In the genomic region with DNA sequence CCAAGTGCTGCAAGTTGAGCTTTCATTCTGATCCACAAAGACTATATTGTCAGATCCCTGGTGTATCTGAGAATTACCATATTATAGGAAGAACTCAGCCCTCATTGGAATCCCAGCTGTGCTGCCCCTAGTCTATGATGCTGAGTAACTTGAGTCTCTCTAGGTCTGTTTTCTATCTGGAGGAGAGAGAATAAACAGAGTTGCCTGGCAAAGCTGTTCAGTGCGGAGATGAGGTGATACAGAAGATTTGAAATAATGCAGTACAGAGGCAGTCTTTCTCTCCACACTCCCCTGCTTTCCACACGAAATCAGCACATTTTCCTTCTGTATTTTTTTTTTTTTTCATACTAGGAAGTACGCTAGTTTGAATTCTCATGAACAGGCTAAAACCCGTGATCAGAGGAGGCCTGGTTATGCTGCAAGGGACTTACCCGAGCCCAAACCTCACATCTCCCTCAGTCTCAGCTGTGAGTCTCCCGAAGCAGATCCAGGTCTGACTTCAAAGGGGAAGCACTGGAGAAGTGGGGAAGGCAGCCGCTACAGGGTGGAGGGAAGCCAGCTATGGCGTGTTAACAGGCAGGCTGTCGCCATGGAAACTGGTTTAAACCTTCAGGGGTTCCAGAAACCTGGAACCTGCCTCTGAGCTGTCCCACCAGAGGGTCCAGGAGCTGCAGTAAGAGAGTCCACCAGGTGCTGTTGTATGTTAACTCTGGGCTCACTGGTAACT, we compare ENCODE assay signal across 11 mouse cellular contexts. TPM values are rescaled to one million over a fixed set of nuclear protein-coding genes. Genes with fewer than 3 reads are reported as not detected.
DNase-seq lines count a peak whose midpoint lies in the region; ATAC-seq and TF ChIP-seq lines count a peak whose summit lies in the region.
"Had no signal": no experiment of that assay in that cellular context is flagged by ENCODE, and none has a peak within 500 bp of the region (broad histone marks: within the 10 kb centered on the region; RNA-seq: fewer than 3 reads in every experiment).

No protein-coding gene starts in this region.

- H3K9ac ChIP-seq in intestine, postnatal 0 days (ENCODE audit: low read depth, low read length) = no peak overlapping the region

- no peak for TF ChIP-seq CTCF in gastrocnemius, adult 2 months (IDR thresholded peaks at IDR 0.05)
- TF ChIP-seq CTCF in intestine, postnatal 0 days (IDR thresholded peaks at IDR 0.05; ENCODE audit: low read depth) = no peak
- no peak for TF ChIP-seq CTCF in small intestine, adult 2 months (IDR thresholded peaks at IDR 0.05; ENCODE audit: extremely low read depth, insufficient read length, insufficient replicate concordance, low read depth, low read length)

- ATAC-seq in intestine, postnatal 0 days = no peak

- intact Hi-C loops in gastrocnemius, adult 2 months (cut with DNase I) = no loop called here
- intact Hi-C loops in gastrocnemius, postnatal 14 days (cut with DNase I; ENCODE audit: low total_unique reads) = no loop called here

- H3K4me1 ChIP-seq in intestine, postnatal 0 days (replicated peaks; ENCODE audit: control insufficient read depth, insufficient read depth, low read length) = peaks cover 5% of the 10 kb centered on the region
- peaks cover 19% of the 10 kb centered on the region; the same call in 1 of the 2 replicates for H3K4me1 ChIP-seq in small intestine, adult 2 months (ENCODE audit: control insufficient read depth, insufficient read depth, insufficient read length, low read length)

- WGBS in intestine, postnatal 0 days = 63% methylated on average over 9 of the region's 9 CpGs
- 87% methylated on average over 9 of the region's 9 CpGs for WGBS in small intestine, adult 2 months

- no peak for TF ChIP-seq POLR2A in small intestine, adult 2 months (IDR thresholded peaks at IDR 0.05; ENCODE audit: low read depth, low read length)

- peaks cover 26% of the 10 kb centered on the region for H3K36me3 ChIP-seq in intestine, postnatal 0 days (ENCODE audit: control insufficient read depth, insufficient read depth)
- peaks cover 3% of the 10 kb centered on the region for H3K36me3 ChIP-seq in small intestine, adult 2 months (ENCODE audit: control insufficient read depth, insufficient read depth, low read length)

- H3K27me3 ChIP-seq in intestine, postnatal 0 days (replicated peaks; ENCODE audit: control insufficient read depth, insufficient read depth, low read length) = no peaks in the 10 kb centered on the region
- H3K27me3 ChIP-seq in small intestine, adult 2 months (ENCODE audit: control insufficient read depth, insufficient read depth, low read length) = no peaks in the 10 kb centered on the region

- peak overlapping the region; percentile 38 for H3K27ac ChIP-seq in gastrocnemius, adult 2 months
- peak overlapping the region; percentile 58 for H3K27ac ChIP-seq in intestine, postnatal 0 days (ENCODE audit: low read depth, low read length)
- H3K27ac ChIP-seq in small intestine, adult 2 months (ENCODE audit: insufficient read depth, low read depth, low read length) = peak overlapping the region; percentile 9; the same call in 1 of the 2 replicates

- H3K4me3 ChIP-seq in gastrocnemius, adult 2 months = no peak overlapping the region
- no peak overlapping the region for H3K4me3 ChIP-seq in intestine, postnatal 0 days (ENCODE audit: low read depth, low read length)
- H3K4me3 ChIP-seq in small intestine, adult 2 months (ENCODE audit: low read depth, low read length) = no peak overlapping the region

- H3K4me2 ChIP-seq in intestine, postnatal 0 days (replicated peaks; ENCODE audit: low read depth) = no peak overlapping the region

- no peak for DNase-seq in gastrocnemius, adult 2 months
- no peak for DNase-seq in gastrocnemius, postnatal 14 days
- DNase-seq in right cerebral cortex, postnatal 10 days (ENCODE audit: low spot score in 2 of 2) = peak; percentile 44 to 48
- no peak for DNase-seq in right cerebral cortex, postnatal 36 days (ENCODE audit: low spot score in 2 of 2)
- no peak for DNase-seq in layer of hippocampus, postnatal 25 days (ENCODE audit: extremely low spot score in 1 of 2, low spot score in 1 of 2)
- DNase-seq in ovary, postnatal 36 days (ENCODE audit: low spot score) = no peak
- DNase-seq: cerebellum, adult 8-10 months; heart, postnatal 4 days; thymus, postnatal 25 days had no signal

- H3K9me3 ChIP-seq in intestine, postnatal 0 days (ENCODE audit: control insufficient read depth) = no peaks in the 10 kb centered on the region

RNA-seq across cellular contexts. Expression of a gene that starts 9.4 kb away (rescaled TPM):
- 10 to 100 TPM; 14.8 to 15.1 TPM for total RNA-seq in gastrocnemius, adult 2 months (2021)
- total RNA-seq in gastrocnemius, postnatal 14 days (2021) = 10 to 100 TPM; 12.7 to 14.6 TPM
- polyA plus RNA-seq in intestine, postnatal 0 days (2015; fragmentation: Nextera tagmentation; extraction: Ambion mirVana) = 5.0 and 5.8 TPM in 2 replicates
- 3.4 and 10.8 TPM in 2 replicates for polyA plus RNA-seq in small intestine, adult 2 months (2012; rRNA removed)
- total RNA-seq in layer of hippocampus, postnatal 25 days (2021) = 10 to 100 TPM; 58.7 to 59.2 TPM

RNA-seq across cellular contexts. Expression of a gene that starts 24.3 kb away (rescaled TPM):
- under 1 TPM; 0.48 to 0.61 TPM for total RNA-seq in gastrocnemius, adult 2 months (2021)
- total RNA-seq in gastrocnemius, postnatal 14 days (2021) = 1 to 10 TPM; 2.0 to 2.6 TPM
- 13.9 and 14.7 TPM in 2 replicates for polyA plus RNA-seq in intestine, postnatal 0 days (2015; fragmentation: Nextera tagmentation; extraction: Ambion mirVana)
- polyA plus RNA-seq in small intestine, adult 2 months (2012; rRNA removed) = 0.75 and 0.91 TPM in 2 replicates
- 1 to 10 TPM; 4.2 to 4.4 TPM for total RNA-seq in layer of hippocampus, postnatal 25 days (2021)

RNA-seq across cellular contexts. Expression of a gene that starts 59.9 kb away (rescaled TPM):
- 10 to 100 TPM; 32.2 to 42.6 TPM for total RNA-seq in gastrocnemius, adult 2 months (2021)
- 10 to 100 TPM; 21.1 to 25.0 TPM for total RNA-seq in gastrocnemius, postnatal 14 days (2021)
- 37.3 and 38.8 TPM in 2 replicates for polyA plus RNA-seq in intestine, postnatal 0 days (2015; fragmentation: Nextera tagmentation; extraction: Ambion mirVana)
- 12.2 and 13.6 TPM in 2 replicates for polyA plus RNA-seq in small intestine, adult 2 months (2012; rRNA removed)
- 10 to 100 TPM; 61.0 to 64.9 TPM for total RNA-seq in layer of hippocampus, postnatal 25 days (2021)

Comparison
In these comparisons a context has a peak if more than half of its experiments do, and no peak if none do; other contexts are left out.
1. DNase-seq: peak in right cerebral cortex, postnatal 10 days (2 of 2); none in gastrocnemius, adult 2 months (single experiment), gastrocnemius, postnatal 14 days (single experiment), right cerebral cortex, postnatal 36 days (0 of 2), layer of hippocampus, postnatal 25 days (0 of 2) and ovary, postnatal 36 days (single experiment).
2. Peak in every context shown above with its lines, with median percentiles within 50 percentile points of each other: H3K27ac ChIP-seq.